Mouse (Mus musculus): ENCODE measurements around the gene L1cam. TPM values are rescaled to one million over a fixed set of nuclear protein-coding genes. Genes with fewer than 3 reads are reported as not detected.
A peak's percentile ranks its signal among the peaks of the same experiment; 100 is the strongest.

The L1cam gene
- polyA plus RNA-seq, 1 experiment = 0.65 TPM

- H3ac ChIP-seq (ENCODE audit: control insufficient read depth, insufficient read length) = no peak within 1 kb of the TSS
- H3K4me3 ChIP-seq = peak within 1 kb of the TSS; percentile 31
- H3K79me2 ChIP-seq (ENCODE audit: control insufficient read depth, insufficient read depth) = no peaks in the 10 kb centered on the region
- H3K36me3 ChIP-seq (ENCODE audit: control insufficient read depth, insufficient read depth) = no peaks in the 10 kb centered on the region
- no peaks in the 10 kb centered on the region for H3K27me3 ChIP-seq (ENCODE audit: control insufficient read depth, insufficient read depth, insufficient read length)
- peak within 1 kb of the TSS; percentile 73 for H3K4me2 ChIP-seq (ENCODE audit: low read depth)
- peak; percentile 45 for TF ChIP-seq POLR2A (IDR thresholded peaks at IDR 0.05; ENCODE audit: insufficient read length, low read depth)
- no peak for TF ChIP-seq MYOG (IDR thresholded peaks at IDR 0.05; ENCODE audit: control insufficient read depth in 1 of 3, insufficient read depth in 1 of 3, insufficient read length in 2 of 3, low read depth in 2 of 3)
- TF ChIP-seq SRF (IDR thresholded peaks at IDR 0.05; ENCODE audit: control insufficient read depth, insufficient read length, low read depth) = no peak
- TF ChIP-seq MAX (IDR thresholded peaks at IDR 0.05; ENCODE audit: low read depth) = no peak
- no peak for TF ChIP-seq POLR2AphosphoS2 (IDR thresholded peaks at IDR 0.05; ENCODE audit: insufficient read length, low read depth)
These were observed 34.6 kb upstream of the L1cam start, which contains the start of gene Renbp for GRCm38 (mm10) chrX:73930402-73931062. Renbp (minus strand) TSS chrX:73930850.

DNA sequence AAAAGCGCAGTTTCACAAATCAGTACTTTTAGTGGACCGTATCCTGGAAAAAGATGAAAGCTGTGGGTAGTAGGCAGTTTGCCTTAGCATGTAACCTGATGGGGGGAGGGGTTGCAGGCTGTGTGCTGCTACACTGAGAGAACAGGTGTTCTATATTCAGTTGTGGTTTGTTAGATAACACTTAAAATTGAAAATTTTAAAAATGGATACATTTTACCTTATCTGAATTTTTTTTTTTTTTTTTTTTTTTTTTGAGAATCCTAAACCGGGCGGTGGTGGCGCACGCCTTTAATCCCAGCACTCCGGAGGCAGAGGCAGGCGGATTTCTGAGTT lies 26.6 kb upstream of the L1cam start:
- H3K27me3 ChIP-seq (ENCODE audit: control insufficient read depth, insufficient read depth, insufficient read length) = no peaks in the 10 kb centered on the region
- H3ac ChIP-seq (ENCODE audit: control insufficient read depth, insufficient read length) = no peak overlapping the region
- H3K36me3 ChIP-seq (ENCODE audit: control insufficient read depth, insufficient read depth) = no peaks in the 10 kb centered on the region
- peak overlapping the region; percentile 53 for H3K4me3 ChIP-seq
- H3K79me2 ChIP-seq (ENCODE audit: control insufficient read depth, insufficient read depth) = peaks cover 6% of the 10 kb centered on the region
- no peak for TF ChIP-seq SRF (IDR thresholded peaks at IDR 0.05; ENCODE audit: control insufficient read depth, insufficient read length, low read depth)
- no peak for TF ChIP-seq MAX (IDR thresholded peaks at IDR 0.05; ENCODE audit: low read depth)
- no peak for TF ChIP-seq MYOD1 (IDR thresholded peaks at IDR 0.05; ENCODE audit: control insufficient read depth in 1 of 3, insufficient read length in 2 of 3, low read depth in 2 of 3)
- no peak for TF ChIP-seq USF1 (IDR thresholded peaks at IDR 0.05; ENCODE audit: low read depth)
- TF ChIP-seq REST (IDR thresholded peaks at IDR 0.05; ENCODE audit: insufficient read depth, insufficient read length) = no peak
- TF ChIP-seq TCF3 (IDR thresholded peaks at IDR 0.05; ENCODE audit: insufficient read length, low read depth) = no peak
- no peak for TF ChIP-seq POLR2AphosphoS2 (IDR thresholded peaks at IDR 0.05; ENCODE audit: insufficient read length, low read depth)
- TF ChIP-seq TCF12 (IDR thresholded peaks at IDR 0.05; ENCODE audit: insufficient read depth, poor library complexity, severe bottlenecking) = no peak
- TF ChIP-seq CEBPB (IDR thresholded peaks at IDR 0.05; ENCODE audit: insufficient read depth, poor library complexity, severe bottlenecking) = no peak
- TF ChIP-seq POLR2A (IDR thresholded peaks at IDR 0.05; ENCODE audit: insufficient read length, low read depth) = no peak
- H3K4me2 ChIP-seq (ENCODE audit: low read depth) = peak overlapping the region; percentile 58

- no peaks in the 10 kb centered on the region for H3K36me3 ChIP-seq (ENCODE audit: control insufficient read depth, insufficient read depth)
- TF ChIP-seq POLR2AphosphoS2 (IDR thresholded peaks at IDR 0.05; ENCODE audit: insufficient read length, low read depth) (peak; percentile 79), MAX (IDR thresholded peaks at IDR 0.05; ENCODE audit: low read depth) (no peak), TCF3 (IDR thresholded peaks at IDR 0.05; ENCODE audit: insufficient read length, low read depth) (no peak), MYOD1 (IDR thresholded peaks at IDR 0.05; ENCODE audit: control insufficient read depth in 1 of 3, insufficient read length in 2 of 3, low read depth in 2 of 3) (no peak), USF1 (IDR thresholded peaks at IDR 0.05; ENCODE audit: low read depth) (no peak), REST (IDR thresholded peaks at IDR 0.05; ENCODE audit: insufficient read depth, insufficient read length) (no peak), CEBPB (IDR thresholded peaks at IDR 0.05; ENCODE audit: insufficient read depth, poor library complexity, severe bottlenecking) (no peak), TCF12 (IDR thresholded peaks at IDR 0.05; ENCODE audit: insufficient read depth, poor library complexity, severe bottlenecking) (no peak), POLR2A (IDR thresholded peaks at IDR 0.05; ENCODE audit: insufficient read length, low read depth) (peak; percentile 51), SRF (IDR thresholded peaks at IDR 0.05; ENCODE audit: control insufficient read depth, insufficient read length, low read depth) (no peak), E2F4 (IDR thresholded peaks at IDR 0.05; ENCODE audit: insufficient read depth) (no peak), MYOG (IDR thresholded peaks at IDR 0.05; ENCODE audit: control insufficient read depth in 1 of 3, insufficient read depth in 1 of 3, insufficient read length in 2 of 3, low read depth in 2 of 3) (no peak)
- peak within 1 kb of the TSS; percentile 35 for H3ac ChIP-seq (ENCODE audit: control insufficient read depth, insufficient read length)
- peak within 1 kb of the TSS; percentile 86 for H3K4me2 ChIP-seq (ENCODE audit: low read depth)
- H3K27me3 ChIP-seq (ENCODE audit: control insufficient read depth, insufficient read depth, insufficient read length) = no peaks in the 10 kb centered on the region
- peak within 1 kb of the TSS; percentile 53 for H3K4me3 ChIP-seq
- H3K79me2 ChIP-seq (ENCODE audit: control insufficient read depth, insufficient read depth) = peaks cover 6% of the 10 kb centered on the region
These were observed 26.1 kb upstream of the L1cam start, which contains the start of the genes Arhgap4 and Naa10 for GRCm38 (mm10) chrX:73921823-73922549. Arhgap4 (minus strand) TSS chrX:73921870. Naa10 (minus strand) TSS chrX:73921944.

- H3K4me2 ChIP-seq (ENCODE audit: low read depth) = peak overlapping the region; percentile 86
These were observed 25.4 kb upstream of the L1cam start for GRCm38 (mm10) chrX:73921285-73921822.

More at GRCm38 (mm10) chrX:73921285-73921822, 25.4 kb upstream of the L1cam start:
- no peaks in the 10 kb centered on the region for H3K27me3 ChIP-seq (ENCODE audit: control insufficient read depth, insufficient read depth, insufficient read length)
- H3K36me3 ChIP-seq (ENCODE audit: control insufficient read depth, insufficient read depth) = no peaks in the 10 kb centered on the region
- H3K79me2 ChIP-seq (ENCODE audit: control insufficient read depth, insufficient read depth) = peaks cover 6% of the 10 kb centered on the region
- H3K4me3 ChIP-seq = peak overlapping the region; percentile 53
- no peak for TF ChIP-seq E2F4 (IDR thresholded peaks at IDR 0.05; ENCODE audit: insufficient read depth)
- no peak for TF ChIP-seq MAX (IDR thresholded peaks at IDR 0.05; ENCODE audit: low read depth)
- no peak for TF ChIP-seq POLR2A (IDR thresholded peaks at IDR 0.05; ENCODE audit: insufficient read length, low read depth)
- TF ChIP-seq USF1 (IDR thresholded peaks at IDR 0.05; ENCODE audit: low read depth) = no peak
- no peak for TF ChIP-seq MYOD1 (IDR thresholded peaks at IDR 0.05; ENCODE audit: control insufficient read depth in 1 of 3, insufficient read length in 2 of 3, low read depth in 2 of 3)
- no peak for TF ChIP-seq REST (IDR thresholded peaks at IDR 0.05; ENCODE audit: insufficient read depth, insufficient read length)
- no peak for TF ChIP-seq SRF (IDR thresholded peaks at IDR 0.05; ENCODE audit: control insufficient read depth, insufficient read length, low read depth)
- no peak for TF ChIP-seq TCF12 (IDR thresholded peaks at IDR 0.05; ENCODE audit: insufficient read depth, poor library complexity, severe bottlenecking)
- TF ChIP-seq MYOG (IDR thresholded peaks at IDR 0.05; ENCODE audit: control insufficient read depth in 1 of 3, insufficient read depth in 1 of 3, insufficient read length in 2 of 3, low read depth in 2 of 3) = no peak
- no peak for TF ChIP-seq TCF3 (IDR thresholded peaks at IDR 0.05; ENCODE audit: insufficient read length, low read depth)
- TF ChIP-seq POLR2AphosphoS2 (IDR thresholded peaks at IDR 0.05; ENCODE audit: insufficient read length, low read depth) = no peak
- TF ChIP-seq CEBPB (IDR thresholded peaks at IDR 0.05; ENCODE audit: insufficient read depth, poor library complexity, severe bottlenecking) = no peak
- peak overlapping the region; percentile 35 for H3ac ChIP-seq (ENCODE audit: control insufficient read depth, insufficient read length)
